Mouse (Mus musculus): ENCODE data around the gene Cox16. TPM values are rescaled to one million over a fixed set of nuclear protein-coding genes. Genes with fewer than 3 reads are reported as not detected.
"Not testable (repeated sequence)": the region's sequence is repeated elsewhere in the genome, so short reads cannot be mapped to it uniquely, and the experiment has no call there.

Cox16 gene
- 140 and 148 TPM in 2 replicates for polyA plus RNA-seq (2015; fragmentation: Nextera tagmentation; extraction: Ambion mirVana)

DNA sequence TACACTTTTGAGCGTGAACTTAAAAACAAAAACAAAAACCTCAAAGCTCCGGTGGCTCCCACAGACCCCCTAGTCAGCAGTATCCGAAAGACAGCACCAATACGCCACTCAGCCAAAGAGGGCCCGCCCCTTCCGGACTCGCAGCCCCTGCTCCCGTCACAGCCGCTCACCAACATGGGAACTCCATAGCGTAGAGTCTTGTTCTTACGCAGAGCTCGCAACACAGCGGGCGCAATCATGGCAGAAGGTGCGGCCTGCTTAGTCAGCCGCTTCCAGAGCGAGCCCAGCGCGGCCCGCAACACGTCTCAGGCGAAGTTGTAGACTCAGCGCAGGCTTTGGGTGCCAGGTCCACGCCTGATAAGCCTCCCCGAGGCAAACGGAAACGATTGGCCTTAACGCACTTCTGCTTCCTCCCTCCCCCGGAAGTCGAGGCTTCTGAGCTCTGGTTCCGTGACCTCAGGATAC is at the start of gene Cox16:
Cox16 (minus strand) TSS at position 401 of the 465 bp plus-strand sequence.
- no peaks in the 10 kb centered on the region for H3K36me3 ChIP-seq
- H3K4me3 ChIP-seq (replicated peaks): peak within 1 kb of the TSS; percentile 70
- under 1% methylated on average over 31 of the region's 31 CpGs for WGBS
- peak within 1 kb of the TSS; percentile 65 for H3K4me2 ChIP-seq (replicated peaks)
- peaks cover 11% of the 10 kb centered on the region for H3K4me1 ChIP-seq (replicated peaks)
- no peaks in the 10 kb centered on the region for H3K27me3 ChIP-seq
- no peaks in the 10 kb centered on the region for H3K9me3 ChIP-seq
- H3K27ac ChIP-seq: peak within 1 kb of the TSS; percentile 94
- H3K9ac ChIP-seq (replicated peaks): peak within 1 kb of the TSS; percentile 67
- ATAC-seq: peak; percentile 99

DNA sequence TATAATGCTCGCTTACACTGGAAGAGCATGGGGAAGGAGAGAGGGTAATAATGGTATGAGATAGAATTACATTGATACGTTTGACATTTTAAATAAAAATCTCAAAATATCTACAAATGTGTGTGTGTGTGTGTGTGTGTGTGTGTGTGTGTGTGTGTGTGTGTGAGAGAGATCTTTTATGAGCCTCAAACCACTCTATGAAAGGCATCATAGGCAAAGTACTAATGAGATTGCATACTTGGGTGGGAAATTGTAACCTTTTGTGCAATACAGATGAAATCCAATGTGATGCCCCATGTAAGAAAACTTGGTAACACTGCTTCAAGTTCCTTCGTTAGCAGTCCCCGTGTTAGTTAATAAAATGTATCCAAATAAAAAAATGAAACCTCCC is 48.1 kb upstream of the Cox16 start:
- H3K4me3 ChIP-seq (replicated peaks): peak overlapping the region; percentile 68
- H3K36me3 ChIP-seq: no peaks in the 10 kb centered on the region
- 43% methylated on average over 4 of the region's 4 CpGs for WGBS
- H3K4me1 ChIP-seq (replicated peaks): peaks cover 20% of the 10 kb centered on the region
- H3K27me3 ChIP-seq: no peaks in the 10 kb centered on the region
- peak overlapping the region; percentile 67 for H3K4me2 ChIP-seq (replicated peaks)
- peak overlapping the region; percentile 83 for H3K9ac ChIP-seq (replicated peaks)
- peak overlapping the region; percentile 77 for H3K27ac ChIP-seq
- no peaks in the 10 kb centered on the region for H3K9me3 ChIP-seq
- no peak; the same call in 1 of the 2 replicates for ATAC-seq

DNA sequence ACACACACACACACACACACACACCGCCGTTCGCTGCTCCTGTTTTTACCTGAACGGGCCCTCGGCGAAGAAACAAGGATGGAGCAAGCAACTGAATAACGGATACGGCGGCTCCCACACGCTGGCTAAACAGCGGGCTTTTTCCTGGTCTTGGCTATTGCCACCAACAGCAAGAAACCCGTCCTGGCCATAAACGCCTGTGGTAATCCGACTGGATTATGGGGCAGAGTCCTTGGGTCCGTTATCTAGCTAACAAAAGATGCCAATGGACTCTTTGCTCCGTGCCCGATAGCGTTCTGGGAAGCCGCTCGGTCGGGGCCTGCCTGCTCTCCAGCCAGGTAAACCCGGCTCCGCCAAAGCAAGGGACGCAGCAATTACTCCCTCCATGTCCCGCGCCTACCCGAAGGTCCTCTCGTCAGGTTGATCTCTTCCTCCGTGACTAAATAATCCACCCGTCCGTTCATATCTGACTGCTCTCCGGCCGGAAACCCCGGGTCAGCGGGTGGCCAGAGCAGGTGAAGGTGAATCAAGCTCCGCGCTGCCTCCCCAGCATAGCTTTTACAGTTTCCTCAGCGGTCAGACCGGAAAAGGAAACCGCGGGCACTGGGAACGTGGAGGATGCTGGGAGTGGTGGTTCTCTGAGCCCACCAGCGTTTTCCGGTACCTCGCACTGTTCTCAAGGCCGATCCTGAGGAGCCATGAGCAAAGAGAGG is 47.5 kb upstream of the Cox16 start, which contains the start of the genes Gm20498 and Synj2bp:
Gm20498 (minus strand) TSS at position 590 of the 713 bp plus-strand sequence.
Synj2bp (minus strand) TSS at position 596 of the 713 bp plus-strand sequence.
- Histone ChIP-seq H3K4me1 (replicated peaks) (peaks cover 20% of the 10 kb centered on the region), H3K27ac (peak within 1 kb of the TSS; percentile 77), H3K27me3 (no peaks in the 10 kb centered on the region), H3K4me3 (replicated peaks) (peak within 1 kb of the TSS; percentile 68), H3K9me3 (no peaks in the 10 kb centered on the region), H3K4me2 (replicated peaks) (peak within 1 kb of the TSS; percentile 67), H3K9ac (replicated peaks) (peak within 1 kb of the TSS; percentile 83), H3K36me3 (no peaks in the 10 kb centered on the region)
- ATAC-seq: peak; percentile 97
- WGBS: 0% methylated on average over 46 of the region's 46 CpGs

DNA sequence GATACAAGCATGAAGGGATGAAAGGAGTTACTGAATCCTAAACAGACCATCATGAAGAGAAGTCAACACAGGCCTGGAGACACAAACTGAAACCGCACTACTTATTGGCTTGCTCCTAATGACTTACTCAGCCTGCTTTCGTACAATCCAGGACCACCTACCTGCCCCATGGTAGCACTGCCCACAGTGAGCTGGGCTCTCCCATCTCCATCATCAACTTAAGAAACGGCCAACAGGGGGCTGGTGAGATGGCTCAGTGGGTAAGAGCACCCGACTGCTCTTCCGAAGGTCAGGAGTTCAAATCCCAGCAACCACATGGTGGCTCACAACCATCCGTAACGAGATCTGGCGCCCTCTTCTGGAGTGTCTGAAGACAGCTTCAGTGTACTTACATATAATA is 45.7 kb upstream of the Cox16 start:
- H3K4me2 ChIP-seq (replicated peaks): not testable (repeated sequence)
- WGBS: 68% methylated on average over 8 of the region's 8 CpGs

DNA sequence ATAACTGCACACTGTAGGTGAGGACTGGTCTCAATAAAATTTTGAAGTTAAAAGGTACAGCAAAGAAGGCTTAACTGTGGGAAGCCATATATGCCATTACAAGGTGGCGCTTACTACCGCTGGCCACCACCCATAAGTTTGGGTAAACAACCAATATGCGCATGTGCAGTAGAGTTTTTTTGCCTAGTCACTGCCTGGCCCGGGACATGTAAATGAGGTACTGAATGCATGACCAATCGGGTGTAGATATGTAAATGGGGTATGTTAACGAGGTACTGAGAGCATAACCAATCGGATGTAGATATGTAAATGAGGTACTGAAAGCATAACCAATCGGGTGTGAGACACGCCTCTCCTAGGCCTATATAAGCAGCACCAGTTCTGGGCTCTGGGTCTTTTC is 12.0 kb upstream of the Cox16 start:
- 97% methylated on average over 9 of the region's 9 CpGs for WGBS
- not testable (repeated sequence) for H3K27me3 ChIP-seq; H3K27ac ChIP-seq; H3K4me2 ChIP-seq (replicated peaks); H3K9me3 ChIP-seq; ATAC-seq; H3K4me1 ChIP-seq (replicated peaks); H3K4me3 ChIP-seq (replicated peaks); H3K9ac ChIP-seq (replicated peaks)
- peaks cover 23% of the 10 kb centered on the region; the same call in 1 of the 2 replicates for H3K36me3 ChIP-seq

More for the DNA sequence above, 45.7 kb upstream of the Cox16 start:
- not testable (repeated sequence) for H3K27ac ChIP-seq; H3K27me3 ChIP-seq; H3K9me3 ChIP-seq; ATAC-seq; H3K4me3 ChIP-seq (replicated peaks); H3K9ac ChIP-seq (replicated peaks); H3K36me3 ChIP-seq
- H3K4me1 ChIP-seq (replicated peaks): peaks cover 20% of the 10 kb centered on the region

DNA sequence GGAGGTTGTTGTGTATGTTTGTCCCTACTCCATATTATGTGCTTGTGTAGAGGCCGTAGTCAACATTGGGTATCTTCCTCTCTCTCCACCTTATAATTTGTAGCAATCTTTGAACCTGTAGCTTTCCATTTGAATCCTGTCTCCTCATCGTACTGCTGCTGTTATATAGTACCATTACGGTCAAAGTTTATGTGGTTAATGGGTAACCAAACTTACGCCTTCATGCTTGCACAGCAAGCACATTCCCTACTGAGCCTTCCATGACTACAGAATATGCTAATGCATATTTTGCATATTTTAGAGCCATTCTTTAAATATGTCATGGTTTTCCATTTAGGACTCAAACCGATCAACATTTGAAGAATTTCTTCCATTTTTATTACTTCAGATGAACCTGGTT is 5.6 kb upstream of the Cox16 start:
- 0 out of 2 replicates have a peak, but pooled peaks cover 9% of the 10 kb centered on the region for H3K36me3 ChIP-seq
- peaks cover under 1% of the 10 kb centered on the region; the same call in 1 of the 2 replicates for H3K4me1 ChIP-seq (replicated peaks)
- H3K4me2 ChIP-seq (replicated peaks): no peak overlapping the region
- H3K27me3 ChIP-seq: no peaks in the 10 kb centered on the region
- H3K4me3 ChIP-seq (replicated peaks): no peak overlapping the region
- no peak overlapping the region for H3K27ac ChIP-seq
- H3K9me3 ChIP-seq: no peaks in the 10 kb centered on the region
- H3K9ac ChIP-seq (replicated peaks): no peak overlapping the region
- WGBS: 96% methylated on average over 5 of the region's 5 CpGs
- no peak for ATAC-seq

DNA sequence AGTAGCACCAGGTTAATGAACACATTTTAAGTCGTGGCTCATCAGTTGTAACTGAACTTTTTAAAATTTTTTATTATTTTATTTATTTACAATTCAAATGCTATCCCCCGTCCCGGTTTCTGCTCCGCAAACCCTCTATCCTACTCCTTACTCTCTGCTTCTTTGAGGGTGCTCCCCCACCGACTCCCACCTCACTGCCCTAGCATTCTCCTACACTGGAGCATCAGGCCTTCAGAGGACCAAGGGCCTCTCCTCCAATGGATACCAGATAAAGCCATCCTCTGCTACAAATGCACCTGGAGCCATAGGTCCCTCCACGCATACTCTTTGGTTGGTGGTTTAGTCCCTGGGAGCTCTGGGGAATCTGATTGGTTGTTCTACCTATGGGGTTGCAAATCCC is 384 bp upstream of the Cox16 start:
- Histone ChIP-seq H3K4me1 (replicated peaks) (peaks cover 11% of the 10 kb centered on the region), H3K27me3 (no peaks in the 10 kb centered on the region), H3K27ac (peak overlapping the region; percentile 94; the same call in 1 of the 2 replicates), H3K9ac (replicated peaks) (0 out of 2 replicates have a peak overlapping the region, but pooled peaks have one; percentile 67), H3K9me3 (no peaks in the 10 kb centered on the region), H3K4me3 (replicated peaks) (peak overlapping the region; percentile 70), H3K36me3 (no peaks in the 10 kb centered on the region), H3K4me2 (replicated peaks) (peak overlapping the region; percentile 65)
- 45% methylated on average over 6 of the region's 6 CpGs for WGBS
- ATAC-seq: peak; percentile 61; the same call in 1 of the 2 replicates

DNA sequence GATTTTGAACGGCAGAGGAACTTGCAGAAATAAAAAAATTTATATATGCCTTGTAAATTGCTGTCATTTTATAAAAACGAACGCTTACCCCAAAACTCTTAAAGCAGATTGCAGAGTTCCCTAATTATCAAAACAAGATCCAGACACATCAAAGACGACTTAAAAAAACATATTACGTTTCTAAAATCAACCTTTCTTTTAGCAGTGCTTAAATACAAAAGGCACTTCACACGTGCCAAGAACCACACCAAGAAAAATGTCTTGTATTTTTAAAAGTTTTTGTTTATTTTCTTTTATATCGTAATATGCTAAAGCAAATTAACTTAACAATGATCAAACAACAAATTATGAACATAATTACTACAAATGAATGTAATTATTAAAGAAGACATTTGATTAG is 715 bp downstream of the Cox16 start:
- H3K4me3 ChIP-seq (replicated peaks): peak overlapping the region; percentile 70
- no peaks in the 10 kb centered on the region for H3K9me3 ChIP-seq
- 4% methylated on average over 7 of the region's 7 CpGs for WGBS
- no peak for ATAC-seq
- peak overlapping the region; percentile 94; the same call in 1 of the 2 replicates for H3K27ac ChIP-seq
- H3K27me3 ChIP-seq: no peaks in the 10 kb centered on the region
- H3K4me1 ChIP-seq (replicated peaks): peaks cover 11% of the 10 kb centered on the region
- H3K9ac ChIP-seq (replicated peaks): peak overlapping the region; percentile 67
- no peaks in the 10 kb centered on the region; the same call in 1 of the 2 replicates for H3K36me3 ChIP-seq
- peak overlapping the region; percentile 65 for H3K4me2 ChIP-seq (replicated peaks)

DNA sequence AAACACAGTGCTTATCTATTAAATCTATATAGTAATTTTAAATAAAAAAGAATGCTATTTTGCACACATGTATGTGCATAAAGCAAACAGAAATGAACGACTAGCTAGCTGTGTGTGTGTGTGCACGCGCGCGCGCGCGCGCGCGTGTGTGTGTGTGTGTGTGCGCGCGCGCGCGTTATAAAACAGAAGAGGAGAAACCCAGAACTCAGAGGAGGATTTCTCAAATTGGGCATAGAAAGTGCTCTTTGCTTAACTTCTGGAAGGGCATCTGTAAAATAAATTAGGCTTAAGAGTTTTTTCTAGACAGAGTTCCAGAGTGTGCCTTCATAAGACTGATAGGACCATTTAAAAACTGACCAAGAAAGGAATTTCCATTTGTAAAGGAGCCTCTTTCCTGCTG is 1.3 kb downstream of the Cox16 start:
- H3K4me2 ChIP-seq (replicated peaks): peak overlapping the region; percentile 65
- no peaks in the 10 kb centered on the region for H3K9me3 ChIP-seq
- no peaks in the 10 kb centered on the region for H3K27me3 ChIP-seq
- ATAC-seq: no peak
- 31% methylated on average over 17 of the region's 17 CpGs for WGBS
- peak overlapping the region; percentile 54; the same call in 1 of the 2 replicates for H3K9ac ChIP-seq (replicated peaks)
- peaks cover 11% of the 10 kb centered on the region for H3K4me1 ChIP-seq (replicated peaks)
- H3K36me3 ChIP-seq: no peaks in the 10 kb centered on the region; the same call in 1 of the 2 replicates
- peak overlapping the region; percentile 70 for H3K4me3 ChIP-seq (replicated peaks)
- H3K27ac ChIP-seq: peak overlapping the region; percentile 39; the same call in 1 of the 2 replicates

DNA sequence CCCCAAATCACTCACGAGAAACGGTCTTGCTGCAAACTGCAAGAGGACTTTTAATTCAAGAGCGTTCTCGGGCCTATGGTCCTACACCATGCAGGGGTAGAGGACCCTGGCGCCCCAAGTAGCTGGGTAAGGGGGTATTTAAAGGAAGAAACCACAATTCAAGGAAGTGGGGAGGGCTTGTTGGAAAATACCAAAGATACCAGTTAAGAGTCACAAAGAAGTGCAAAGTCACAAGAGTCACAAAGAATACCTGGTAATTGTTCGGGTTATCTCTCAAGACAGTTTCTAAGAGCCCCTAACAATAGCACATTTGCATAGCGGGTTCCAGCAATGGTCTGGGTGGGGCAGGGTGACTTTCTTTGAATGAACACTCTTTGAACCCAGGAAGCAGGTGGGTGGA is 25.9 kb downstream of the Cox16 start:
- WGBS: 96% methylated on average over 7 of the region's 7 CpGs
- not testable (repeated sequence) for H3K4me3 ChIP-seq (replicated peaks); H3K36me3 ChIP-seq; H3K4me2 ChIP-seq (replicated peaks); H3K9me3 ChIP-seq; ATAC-seq; H3K27me3 ChIP-seq; H3K27ac ChIP-seq; H3K4me1 ChIP-seq (replicated peaks); H3K9ac ChIP-seq (replicated peaks)

DNA sequence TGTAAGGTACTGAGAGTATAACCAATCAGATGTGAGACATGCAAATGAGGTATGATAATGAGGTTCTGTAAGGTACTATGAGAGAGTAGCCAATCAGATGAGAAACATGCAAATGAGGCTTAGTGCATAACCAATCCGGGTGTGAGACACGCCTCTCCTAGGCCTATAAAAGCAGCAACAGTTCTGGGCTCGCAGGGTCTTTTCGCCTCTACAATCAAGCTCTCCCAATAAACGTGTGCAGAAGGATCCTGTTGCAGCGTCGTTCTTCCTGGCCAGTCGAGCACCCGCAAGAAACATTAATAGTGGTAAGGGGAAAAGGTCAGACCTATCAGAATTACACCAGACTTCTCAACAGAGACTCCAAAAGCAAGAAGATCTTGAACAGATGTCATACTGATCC is 45.9 kb downstream of the Cox16 start:
- not testable (repeated sequence) for H3K4me2 ChIP-seq (replicated peaks); H3K9ac ChIP-seq (replicated peaks); H3K9me3 ChIP-seq; H3K27me3 ChIP-seq; H3K4me1 ChIP-seq (replicated peaks); H3K4me3 ChIP-seq (replicated peaks); H3K27ac ChIP-seq; ATAC-seq; H3K36me3 ChIP-seq
- WGBS: 96% methylated on average over 9 of the region's 9 CpGs

DNA sequence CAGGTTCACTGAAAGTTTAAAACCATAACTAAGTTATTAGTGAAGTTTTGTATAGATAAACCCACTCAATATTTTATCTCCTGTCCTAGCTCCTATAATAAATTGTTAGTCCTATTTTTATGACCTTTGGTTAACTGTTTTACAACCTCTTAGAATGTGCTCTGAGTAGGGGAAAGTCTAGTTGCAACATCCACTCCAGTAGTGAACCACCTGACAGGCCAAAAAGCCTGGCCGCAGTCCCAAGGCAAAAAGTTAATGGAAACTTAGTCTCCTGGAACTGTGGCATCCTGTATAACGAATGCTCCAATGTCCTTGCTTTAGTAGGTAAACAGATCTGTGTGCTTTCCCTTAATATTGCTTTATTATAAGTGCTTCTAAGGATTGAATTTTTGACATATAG is 50.1 kb downstream of the Cox16 start:
- not testable (repeated sequence) for H3K4me3 ChIP-seq (replicated peaks); ATAC-seq; H3K27me3 ChIP-seq; H3K9me3 ChIP-seq; H3K9ac ChIP-seq (replicated peaks); H3K4me1 ChIP-seq (replicated peaks); H3K4me2 ChIP-seq (replicated peaks); H3K27ac ChIP-seq
- H3K36me3 ChIP-seq: peaks cover 18% of the 10 kb centered on the region
- 97% methylated on average over 2 of the region's 2 CpGs for WGBS
